Mouse (Mus musculus): ENCODE results near the gene Olfr895. TPM values are rescaled to one million over a fixed set of nuclear protein-coding genes. Genes with fewer than 3 reads are reported as not detected.

Olfr895 gene
- not detected in 2 replicates for polyA plus RNA-seq (2015; fragmentation: Nextera tagmentation; extraction: Ambion mirVana)

GRCm38 (mm10) chr9:38267551-38267950 is at the start of gene Olfr895:
Gene Olfr895, plus strand, starts transcription at chr9:38267851.

GRCm38 (mm10) chr9:38252474-38252873 is 15.2 kb upstream of the Olfr895 start, which contains the start of gene Olfr143:
Gene Olfr143, plus strand, starts transcription at chr9:38252774.

GRCm38 (mm10) chr9:38290807-38291206 is 23.2 kb downstream of the Olfr895 start, which contains the start of gene Olfr896-ps1:
Gene Olfr896-ps1, plus strand, starts transcription at chr9:38291107.

Other genes with a start within 250 kb of the Olfr895 start
- gene Olfr883, start 242.0 kb upstream of the Olfr895 start, polyA plus RNA-seq (2015; fragmentation: Nextera tagmentation; extraction: Ambion mirVana), result not detected in 2 replicates
- gene Olfr884, start 221.3 kb upstream of the Olfr895 start, polyA plus RNA-seq (2015; fragmentation: Nextera tagmentation; extraction: Ambion mirVana), result not detected in 2 replicates
- not detected in 2 replicates for gene Olfr885, start 206.5 kb upstream of the Olfr895 start, polyA plus RNA-seq (2015; fragmentation: Nextera tagmentation; extraction: Ambion mirVana)
- gene Olfr887, start 183.8 kb upstream of the Olfr895 start, polyA plus RNA-seq (2015; fragmentation: Nextera tagmentation; extraction: Ambion mirVana), result not detected in 2 replicates
- not detected in 2 replicates for gene Olfr888, start 159.7 kb upstream of the Olfr895 start, polyA plus RNA-seq (2015; fragmentation: Nextera tagmentation; extraction: Ambion mirVana)
- gene Olfr889, start 152.7 kb upstream of the Olfr895 start, polyA plus RNA-seq (2015; fragmentation: Nextera tagmentation; extraction: Ambion mirVana), result 0.02 and 0.03 TPM in 2 replicates
- not detected in 2 replicates for gene Olfr890, start 125.3 kb upstream of the Olfr895 start, polyA plus RNA-seq (2015; fragmentation: Nextera tagmentation; extraction: Ambion mirVana)
- not detected in 2 replicates for gene Olfr891, start 87.0 kb upstream of the Olfr895 start, polyA plus RNA-seq (2015; fragmentation: Nextera tagmentation; extraction: Ambion mirVana)
- gene Olfr893, start 59.5 kb upstream of the Olfr895 start, polyA plus RNA-seq (2015; fragmentation: Nextera tagmentation; extraction: Ambion mirVana), result not detected in 2 replicates
- gene Olfr894, start 49.8 kb upstream of the Olfr895 start, polyA plus RNA-seq (2015; fragmentation: Nextera tagmentation; extraction: Ambion mirVana), result not detected in 2 replicates
- gene Olfr143, start 15.1 kb upstream of the Olfr895 start, polyA plus RNA-seq (2015; fragmentation: Nextera tagmentation; extraction: Ambion mirVana), result not detected in 2 replicates
- gene Olfr896-ps1, start 23.3 kb downstream of the Olfr895 start, polyA plus RNA-seq (2015; fragmentation: Nextera tagmentation; extraction: Ambion mirVana), result not detected in 2 replicates
- not detected in 2 replicates for gene Olfr25, start 61.2 kb downstream of the Olfr895 start, polyA plus RNA-seq (2015; fragmentation: Nextera tagmentation; extraction: Ambion mirVana)
- not detected in 2 replicates for gene Olfr898, start 80.6 kb downstream of the Olfr895 start, polyA plus RNA-seq (2015; fragmentation: Nextera tagmentation; extraction: Ambion mirVana)
- gene Olfr250, start 99.0 kb downstream of the Olfr895 start, polyA plus RNA-seq (2015; fragmentation: Nextera tagmentation; extraction: Ambion mirVana), result not detected in 2 replicates
- not detected in 2 replicates for gene Olfr251, start 109.2 kb downstream of the Olfr895 start, polyA plus RNA-seq (2015; fragmentation: Nextera tagmentation; extraction: Ambion mirVana)
- not detected in 2 replicates for gene Olfr147, start 133.8 kb downstream of the Olfr895 start, polyA plus RNA-seq (2015; fragmentation: Nextera tagmentation; extraction: Ambion mirVana)
- not detected in 2 replicates for gene Olfr901, start 161.6 kb downstream of the Olfr895 start, polyA plus RNA-seq (2015; fragmentation: Nextera tagmentation; extraction: Ambion mirVana)
- not detected in 2 replicates for gene Olfr902, start 179.8 kb downstream of the Olfr895 start, polyA plus RNA-seq (2015; fragmentation: Nextera tagmentation; extraction: Ambion mirVana)
- not detected in 2 replicates for gene Olfr904, start 195.3 kb downstream of the Olfr895 start, polyA plus RNA-seq (2015; fragmentation: Nextera tagmentation; extraction: Ambion mirVana)
- gene Olfr905, start 203.3 kb downstream of the Olfr895 start, polyA plus RNA-seq (2015; fragmentation: Nextera tagmentation; extraction: Ambion mirVana), result not detected in 2 replicates
- not detected in 2 replicates for gene Olfr906, start 219.2 kb downstream of the Olfr895 start, polyA plus RNA-seq (2015; fragmentation: Nextera tagmentation; extraction: Ambion mirVana)
- gene Olfr907, start 227.9 kb downstream of the Olfr895 start, polyA plus RNA-seq (2015; fragmentation: Nextera tagmentation; extraction: Ambion mirVana), result not detected in 2 replicates